Mouse (Mus musculus) neutrophil, adult 5-6 weeks (primary cell): ENCODE measurements around the gene Plin5. TPM values are rescaled to one million over a fixed set of nuclear protein-coding genes. Genes with fewer than 3 reads are reported as not detected.

ENCODE experiments used
- ATAC-seq: fragments of 151-379, 151-347 bp; 2 replicates; pipeline ENCODE4 v1.8.0; 2017; ENCODE audit warnings: mild to moderate bottlenecking, moderate TSS enrichment; ENCODE audit not compliant: insufficient number of reproducible peaks, poor library complexity, low FRiP score, severe bottlenecking; ENCODE audit errors: extremely low read depth
- total RNA-seq: library from RNA; stranded (forward); fragments of 200-1000 nt; gene quantifications from 2 replicates; pipeline ENCODE4 v1.2.3, GENCODE M21; 2017

The Plin5 gene
- total RNA-seq, 1 experiment from 2014 or later = 4.0 TPM

GRCm38 (mm10) chr17:56136558-56136957 lies 19.2 kb upstream of the Plin5 start:
- ATAC-seq = no peak

- ATAC-seq = peak; percentile 47
Observed at GRCm38 (mm10) chr17:56134463-56134971, 17.1 kb upstream of the Plin5 start.

DNA sequence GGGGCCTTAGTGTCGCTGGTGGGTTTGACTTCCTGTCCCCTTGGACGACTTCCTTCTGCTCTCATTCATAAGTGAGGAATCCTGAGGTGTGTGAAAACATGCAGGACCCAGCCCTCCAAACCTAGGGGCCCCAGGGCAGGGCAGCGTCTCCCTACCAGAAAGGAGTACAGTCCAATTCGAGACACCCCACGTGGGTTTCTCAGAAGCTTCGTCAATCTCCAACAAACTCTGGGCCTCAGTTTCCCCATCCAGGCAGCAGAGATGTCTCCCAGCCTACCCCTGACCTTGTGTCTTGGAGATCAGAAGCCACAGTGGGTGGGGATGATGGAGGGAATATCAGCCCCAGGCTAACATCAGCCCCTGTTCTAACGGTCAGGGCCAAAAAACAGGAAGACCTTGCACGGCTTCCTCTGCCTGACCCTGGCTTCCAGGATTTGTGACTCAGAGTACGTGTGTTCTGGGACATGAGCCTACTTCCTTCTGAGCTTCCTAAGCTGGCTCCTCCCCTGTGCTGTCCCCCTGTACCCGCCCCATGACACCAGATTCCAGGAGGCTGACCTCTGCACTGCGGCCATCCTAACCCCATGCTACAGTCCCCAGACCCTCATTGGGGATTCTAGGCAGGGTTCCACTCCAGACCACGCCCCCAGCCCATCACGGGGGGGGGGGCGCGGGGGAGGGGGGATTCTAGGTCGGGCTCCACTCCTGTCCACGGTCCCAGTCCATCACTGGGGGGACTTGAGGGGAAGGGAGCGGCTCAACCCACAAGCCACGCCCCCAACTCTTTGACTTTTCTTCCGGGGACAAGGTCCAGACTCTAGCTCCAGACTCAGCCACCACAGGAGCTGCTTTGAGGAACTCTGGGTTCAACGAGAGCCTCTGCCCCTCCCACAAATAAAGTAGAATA lies 16.3 kb upstream of the Plin5 start:
- peak; percentile 64 for ATAC-seq

- ATAC-seq = peak; percentile 41
Observed at GRCm38 (mm10) chr17:56132661-56133060, 15.3 kb upstream of the Plin5 start.

- ATAC-seq = 0 out of 2 replicates have a peak, but pooled peaks have one; percentile 9
Observed at GRCm38 (mm10) chr17:56131814-56132213, 14.4 kb upstream of the Plin5 start.

GRCm38 (mm10) chr17:56131136-56131535 lies 13.7 kb upstream of the Plin5 start:
- no peak for ATAC-seq

DNA sequence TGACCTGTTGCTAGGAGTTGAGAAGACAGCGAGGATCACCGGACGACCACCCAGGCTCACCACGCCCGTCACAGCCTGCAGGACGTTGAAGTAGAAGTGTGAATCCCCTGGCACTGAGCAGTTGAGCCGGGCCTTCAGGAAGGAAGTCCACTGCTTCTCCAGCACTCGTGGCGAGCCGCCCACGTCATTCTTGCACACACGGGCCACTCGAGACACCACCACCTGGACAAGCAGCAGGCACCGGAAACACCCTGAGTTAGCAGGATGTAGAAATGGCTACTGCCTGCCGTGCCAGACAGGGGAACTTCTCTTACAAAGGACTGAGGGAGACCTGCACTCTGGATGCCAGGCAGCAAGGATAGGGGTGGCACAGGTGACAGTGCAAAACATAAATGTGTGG lies 10.8 kb upstream of the Plin5 start:
- ATAC-seq = peak; percentile 17; the same call in 1 of the 2 replicates

- no peak for ATAC-seq
Observed at GRCm38 (mm10) chr17:56126175-56126574, 8.8 kb upstream of the Plin5 start.

DNA sequence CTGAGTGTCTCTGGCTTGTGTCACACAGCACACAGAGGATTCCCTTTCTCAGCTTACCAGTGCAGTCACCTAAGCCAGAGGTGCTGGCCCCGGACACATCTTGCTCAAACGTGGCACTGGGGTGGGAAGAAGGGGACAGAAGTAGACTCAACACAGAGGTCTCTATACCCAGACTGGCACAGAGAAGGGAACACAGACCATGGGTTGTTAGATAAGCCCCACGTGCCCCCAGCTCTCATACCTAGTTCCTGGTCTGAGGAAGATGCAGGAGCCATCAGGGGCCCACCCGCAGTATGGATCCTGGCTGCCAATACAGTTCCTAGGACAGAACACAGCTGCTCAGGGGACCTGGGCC lies 7.9 kb upstream of the Plin5 start:
- no peak for ATAC-seq

GRCm38 (mm10) chr17:56124377-56125275 lies 7.2 kb upstream of the Plin5 start:
- ATAC-seq = peak; percentile 36; the same call in 1 of the 2 replicates

DNA sequence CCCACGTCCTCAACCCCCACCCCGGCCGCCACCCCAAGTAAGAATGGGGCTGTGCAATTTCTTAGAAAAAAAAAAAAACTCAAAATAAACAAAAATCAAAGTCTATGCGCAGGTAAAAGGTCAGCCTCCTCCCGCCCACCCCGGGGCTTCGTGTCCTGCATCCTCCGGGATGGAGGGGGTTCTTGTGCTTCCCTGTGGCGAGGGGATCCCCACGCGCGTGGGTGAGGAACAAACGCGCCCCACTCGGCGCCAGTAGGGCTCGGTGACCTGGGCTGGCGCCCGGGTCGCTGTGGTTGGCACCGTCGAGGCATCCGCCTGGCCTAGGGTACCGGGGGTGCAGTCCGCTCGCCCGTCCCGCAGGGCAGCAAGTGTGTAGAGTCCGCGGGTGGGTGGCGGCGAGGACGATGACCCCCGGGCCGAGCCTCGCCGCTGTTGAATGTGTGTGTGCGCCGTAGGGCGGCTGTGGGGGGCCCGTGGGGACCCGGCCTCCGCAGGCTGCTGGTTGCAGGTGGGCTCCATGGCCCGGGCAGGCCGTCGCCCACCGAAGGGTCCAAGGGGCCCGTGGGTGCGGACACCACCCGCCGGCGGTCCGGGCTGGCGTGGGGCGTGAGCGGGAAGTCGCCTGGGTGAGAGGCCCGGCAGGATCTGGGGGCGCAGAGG lies 6.4 kb upstream of the Plin5 start:
- no peak for ATAC-seq

DNA sequence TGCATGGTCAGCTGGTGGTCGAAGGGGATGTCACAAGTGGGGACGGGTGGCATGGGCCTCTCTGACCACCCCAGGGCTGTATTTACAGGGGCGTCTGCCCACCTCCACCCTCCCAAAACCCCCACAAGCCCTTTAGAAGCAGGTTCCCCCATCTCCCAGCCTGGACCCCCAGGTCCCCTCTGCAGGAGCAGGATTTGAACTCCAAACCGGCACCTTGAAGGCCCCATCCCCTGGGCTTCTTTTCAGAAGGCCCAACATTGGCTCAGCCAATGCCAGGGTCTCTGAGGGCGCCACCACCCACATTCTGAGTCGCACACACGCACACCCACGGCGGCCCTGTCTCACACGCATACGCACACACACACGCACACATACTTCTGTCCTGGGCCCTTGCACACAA lies 5.8 kb upstream of the Plin5 start:
- ATAC-seq = no peak

DNA sequence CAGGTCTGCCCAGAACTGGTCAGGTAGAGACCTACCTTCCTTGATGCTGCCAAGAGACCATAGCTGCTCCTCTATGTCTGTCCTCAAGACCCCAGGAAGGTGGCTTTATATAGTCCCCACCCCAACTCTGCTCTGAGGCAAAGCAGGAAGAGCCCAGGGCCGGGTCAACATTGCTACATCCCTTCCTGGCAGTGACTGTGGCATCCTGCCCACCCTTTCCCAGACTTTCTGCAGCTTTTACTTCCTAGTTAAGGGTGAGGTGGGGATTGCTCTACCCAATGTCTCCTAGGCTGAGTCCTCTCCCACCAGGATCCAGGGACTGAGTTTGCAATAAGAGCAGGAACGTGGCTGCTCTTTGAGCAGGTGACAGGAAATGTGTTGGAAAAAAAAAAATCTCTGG lies 4.4 kb upstream of the Plin5 start, which contains the start of gene Lrg1:
Gene Lrg1, minus strand, starts transcription at position 176 of the 400 bp plus-strand sequence.
- ATAC-seq = no peak

DNA sequence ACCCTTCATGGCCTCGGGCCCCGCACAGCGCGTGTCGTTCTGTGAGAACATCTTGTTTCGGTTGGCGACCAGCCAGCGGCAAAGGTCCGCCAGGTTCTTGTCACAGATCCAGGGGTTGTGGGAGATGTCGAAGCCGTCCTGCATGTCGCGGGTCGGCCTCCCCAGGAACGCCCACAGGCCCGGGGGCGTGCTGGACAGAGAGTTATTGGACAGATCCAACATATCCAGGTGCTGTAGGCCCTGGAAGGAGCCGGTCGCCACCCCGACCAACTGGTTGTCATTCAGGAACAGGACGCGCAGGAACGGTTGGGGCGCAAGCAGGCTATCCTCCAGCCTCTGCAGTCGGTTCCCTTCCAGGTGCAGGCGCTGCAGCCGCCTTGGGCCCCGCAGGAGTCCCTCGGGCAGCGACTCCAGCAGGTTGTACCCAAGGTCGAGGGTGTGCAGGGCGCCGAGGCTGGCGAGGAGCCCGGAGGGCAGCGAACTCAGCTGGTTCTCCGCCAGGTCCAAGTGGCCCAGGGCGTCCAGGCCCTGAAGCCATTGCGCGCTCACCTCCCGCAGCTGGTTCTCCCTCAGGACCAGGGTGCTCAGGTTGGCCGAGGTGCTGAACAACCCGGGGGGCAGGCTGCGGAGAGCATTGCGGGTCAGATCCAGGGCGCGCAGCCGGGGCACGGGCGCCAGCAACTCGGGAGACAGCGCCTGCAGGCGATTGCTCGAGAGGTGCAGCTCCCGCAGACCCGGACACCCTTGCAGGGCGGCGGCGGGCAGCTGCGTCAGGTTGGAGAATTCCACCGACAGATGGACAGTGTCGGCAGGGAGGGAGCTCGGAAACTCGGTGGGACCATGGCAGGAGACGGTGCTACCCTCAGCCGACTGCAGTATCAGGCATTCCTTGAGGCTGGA lies 2.8 kb upstream of the Plin5 start:
- no peak for ATAC-seq

DNA sequence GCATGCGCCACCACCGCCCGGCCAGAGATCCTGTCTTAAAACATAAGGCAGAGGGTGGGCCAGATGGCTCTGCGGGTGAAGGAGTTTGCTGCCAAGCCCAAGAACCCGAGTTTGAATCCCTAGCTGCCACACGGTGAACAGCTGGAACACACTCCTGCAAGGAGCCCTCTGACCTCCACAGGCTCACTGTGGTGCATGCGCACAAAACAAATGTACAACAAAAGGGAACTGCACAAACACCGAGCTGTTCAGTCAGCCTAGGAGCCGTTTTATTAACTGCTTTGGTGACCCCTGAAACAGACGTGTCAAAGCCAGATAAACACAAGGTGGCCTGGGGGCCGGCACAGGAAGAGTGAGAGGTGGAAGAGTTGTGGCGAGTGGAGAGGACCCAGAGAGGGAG lies 2.0 kb upstream of the Plin5 start:
- no peak for ATAC-seq

DNA sequence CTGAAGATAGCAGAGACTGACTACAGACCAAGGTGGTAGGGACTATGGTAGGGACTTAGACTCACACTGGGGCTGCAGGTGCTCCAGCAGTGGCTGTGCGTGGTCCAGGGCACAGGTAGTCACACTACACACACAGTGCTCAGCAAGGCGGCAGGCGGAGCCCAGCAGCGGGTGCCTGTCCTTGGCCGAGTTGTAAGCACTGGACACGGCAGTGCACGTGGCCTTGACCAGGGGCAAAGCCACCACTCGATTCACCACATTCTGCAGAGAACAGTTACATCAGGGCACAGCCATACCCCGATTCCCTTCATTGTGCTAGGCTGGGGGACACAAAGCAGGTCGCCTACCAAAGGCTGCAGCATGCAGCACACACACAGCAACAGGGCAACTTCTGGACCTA lies 1.2 kb downstream of the Plin5 start:
- ATAC-seq = no peak

DNA sequence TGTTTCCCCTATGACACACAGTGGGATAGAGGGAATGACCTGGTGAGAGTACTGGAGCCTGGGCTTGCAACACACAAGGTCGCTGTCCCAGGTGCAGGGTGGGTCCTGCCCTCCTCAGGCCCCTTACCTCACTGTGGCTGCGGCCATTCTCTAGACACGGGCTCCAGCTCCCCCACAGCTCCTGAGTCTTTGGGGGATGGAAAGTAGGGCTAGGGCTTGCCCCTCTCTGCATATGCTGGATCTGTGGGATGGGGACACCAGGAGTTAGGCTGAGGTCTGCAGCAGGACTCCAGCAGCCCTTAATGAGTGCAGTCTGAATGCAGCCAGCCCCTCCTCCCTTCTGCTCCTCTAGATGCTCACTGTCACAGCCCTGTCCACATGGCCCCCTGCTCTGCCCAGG lies 4.7 kb downstream of the Plin5 start:
- no peak for ATAC-seq

DNA sequence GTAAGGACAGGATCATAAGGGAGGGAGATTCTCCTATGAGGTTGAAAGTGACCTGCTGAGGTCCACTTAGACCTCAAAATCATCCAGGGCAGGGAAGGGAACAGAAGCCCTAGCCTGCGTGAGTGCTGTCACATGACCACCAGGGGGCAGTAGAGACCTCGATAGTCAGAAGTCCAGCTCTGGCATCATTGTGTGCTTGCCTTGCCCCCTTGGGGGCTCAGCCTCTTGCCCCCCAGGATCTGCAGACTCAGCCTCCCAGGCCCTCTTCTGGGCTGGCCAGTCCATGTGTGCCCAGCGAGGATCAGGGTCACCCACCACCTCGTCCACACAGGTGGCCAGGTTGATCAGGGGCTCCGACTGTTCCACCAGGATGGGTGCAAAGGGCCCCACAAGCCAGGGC lies 5.5 kb downstream of the Plin5 start:
- ATAC-seq = peak; percentile 57; the same call in 1 of the 2 replicates
